Mouse (Mus musculus) G1E (cell line): ENCODE data around the gene Eme2.

Experiments
- CTCF ChIP-seq: IDR thresholded peaks from 2 replicates; pipeline ENCODE4 v1.5.1; 2012; ENCODE audit warnings: low read depth, low read length, inconsistent platforms, mixed read lengths
- GATA1 ChIP-seq: IDR thresholded peaks from 2 replicates; pipeline ENCODE4 v1.6.1; 2012; ENCODE audit warnings: borderline replicate concordance, low read length, inconsistent platforms, mixed read lengths
- POLR2AphosphoS5 ChIP-seq: IDR thresholded peaks from 2 replicates; pipeline ENCODE4 v1.6.1; 2012; ENCODE audit warnings: low read depth, low read length, inconsistent platforms; ENCODE audit not compliant: insufficient replicate concordance
- TAL1 ChIP-seq: conservative IDR thresholded peaks from 2 replicates; pipeline ENCODE4 v1.6.1; 2012; ENCODE audit warnings: low read depth, low read length, inconsistent platforms, mixed read lengths

GRCm38 (mm10) chr17:24937266-24937665 is 42.4 kb upstream of the Eme2 start:
- no peak for TF ChIP-seq CTCF
- TF ChIP-seq TAL1: no peak
- no peak for TF ChIP-seq POLR2AphosphoS5
- TF ChIP-seq GATA1: no peak
